Mouse (Mus musculus) liver, adult 2 months (tissue): ENCODE data around the gene Serpina3m.

Source experiments
- CTCF ChIP-seq: fragments of 200-500 bp; IDR thresholded peaks from 2 replicates; pipeline ENCODE4 v1.5.1; 2011; ENCODE audit warnings: low read depth, low read length, control low read depth
- POLR2A ChIP-seq: fragments of 200-500 bp; IDR thresholded peaks from 2 replicates; pipeline ENCODE4 v1.6.1; 2011; ENCODE audit warnings: low read length, control low read depth; ENCODE audit not compliant: insufficient read depth; ENCODE audit errors: extremely low read depth

GRCm38 (mm10) chr12:104433951-104434735, 95.9 kb downstream of the Serpina3m start:
- TF ChIP-seq CTCF (no peak), POLR2A (no peak)
